Mouse (Mus musculus) embryo, embryonic 11.5 days (tissue): ENCODE measurements around the gene Fam89a.
A peak's percentile ranks its signal among the peaks of the same experiment; 100 is the strongest.

ENCODE experiments used
- DNase-seq: peaks from one replicate; pipeline ENCODE4 v3.0.0-alpha.2; 2012; ENCODE audit warnings: low read depth, low spot score

Fam89a gene

DNA sequence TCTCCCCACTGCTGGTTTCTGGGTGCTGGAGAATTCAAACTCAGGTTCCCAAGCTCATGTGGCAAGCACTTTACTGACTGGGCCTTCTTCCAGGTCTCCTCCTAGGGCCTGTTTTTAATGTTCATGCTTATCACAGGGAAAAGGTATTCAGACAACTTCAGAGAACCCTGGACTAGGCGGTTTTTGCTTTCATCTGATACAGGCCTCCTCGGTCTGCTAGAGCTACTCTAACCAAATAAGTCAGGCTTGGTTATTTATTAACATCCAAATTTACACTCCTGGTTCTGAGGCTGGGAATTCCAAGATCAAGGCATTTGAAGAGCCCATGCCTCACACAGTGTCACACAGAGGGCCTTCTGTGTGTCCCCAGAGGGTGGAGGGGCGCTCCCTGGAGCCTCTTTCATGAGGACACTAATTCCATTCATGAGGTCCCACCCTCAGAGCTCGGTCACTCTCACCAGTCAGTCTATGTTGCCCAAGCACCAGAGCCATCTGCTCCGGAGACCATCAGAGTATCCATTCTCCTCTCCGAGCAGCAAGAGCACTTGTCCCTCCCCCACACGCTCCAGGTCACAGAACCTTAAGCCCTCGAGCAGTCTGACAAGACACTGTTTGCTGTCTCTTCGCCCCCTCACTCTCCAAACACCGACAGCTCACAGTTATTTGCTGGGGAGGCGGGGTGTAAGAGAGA is 2.6 kb upstream of the Fam89a start:
- no peak for DNase-seq

DNA sequence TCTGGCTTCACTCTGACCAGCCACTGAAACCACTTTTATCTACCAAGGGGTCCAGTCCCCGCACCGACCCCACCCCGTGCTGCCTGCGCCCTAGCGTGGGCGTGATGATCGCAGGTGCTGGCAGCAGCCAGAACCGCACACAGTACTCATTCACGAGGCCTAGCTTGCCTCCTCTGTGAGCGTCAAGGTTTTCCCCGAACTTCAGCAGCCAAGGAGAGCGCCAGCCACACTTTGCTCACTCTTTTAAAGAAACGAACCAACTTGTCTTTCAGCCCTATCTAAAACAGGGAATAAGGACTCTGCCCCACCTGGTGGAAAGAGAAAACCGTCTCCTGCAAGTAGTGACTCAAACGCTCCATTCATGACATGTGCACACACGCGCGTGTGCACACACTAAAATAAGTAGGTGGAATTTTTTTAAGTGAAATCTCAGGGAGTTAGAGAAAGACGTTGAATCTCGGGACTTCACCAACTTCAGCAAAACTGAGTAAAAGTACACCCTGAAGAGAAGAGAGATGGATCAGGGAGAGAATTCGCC is 762 bp upstream of the Fam89a start:
- DNase-seq, result no peak

DNA sequence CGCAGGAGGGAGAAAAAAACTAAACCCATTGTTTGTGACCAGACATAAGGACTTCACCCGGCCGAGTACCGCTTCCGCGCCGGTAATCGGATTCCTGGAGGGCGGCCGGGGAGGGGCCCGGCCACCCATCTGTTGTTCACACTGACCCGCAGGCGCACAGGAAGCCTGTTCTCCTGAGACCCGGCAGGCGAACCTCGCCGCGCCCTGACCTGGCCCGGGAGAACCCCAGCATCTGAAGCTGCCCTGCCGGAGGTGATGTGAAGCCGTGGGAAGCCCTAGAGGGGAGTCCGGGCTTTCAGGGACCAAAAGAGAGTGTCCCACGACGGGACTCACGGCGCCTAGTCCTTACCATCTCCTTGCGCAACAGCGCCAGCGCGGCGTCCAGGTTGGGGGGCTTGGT is 441 bp downstream of the Fam89a start:
- DNase-seq, result no peak

DNA sequence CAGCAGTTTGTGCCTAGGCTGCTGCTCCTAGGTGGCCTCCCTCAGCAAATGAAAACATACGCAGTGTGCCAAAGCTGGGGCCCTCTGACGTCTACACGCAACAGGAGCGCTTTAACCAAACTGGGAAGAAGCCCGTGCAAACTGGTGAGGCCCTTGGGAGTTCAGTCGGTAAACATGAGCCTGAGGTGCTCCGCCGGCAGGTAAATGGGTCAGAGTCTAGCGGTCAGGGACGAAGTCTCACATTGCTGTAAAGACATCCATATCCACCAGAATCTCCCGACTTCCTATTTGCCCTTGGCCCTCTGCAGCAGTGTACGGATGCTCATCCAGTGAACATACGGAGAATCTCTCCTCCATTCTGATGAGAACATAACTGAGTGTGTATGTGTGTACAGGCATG is 5.0 kb downstream of the Fam89a start:
- no peak for DNase-seq

DNA sequence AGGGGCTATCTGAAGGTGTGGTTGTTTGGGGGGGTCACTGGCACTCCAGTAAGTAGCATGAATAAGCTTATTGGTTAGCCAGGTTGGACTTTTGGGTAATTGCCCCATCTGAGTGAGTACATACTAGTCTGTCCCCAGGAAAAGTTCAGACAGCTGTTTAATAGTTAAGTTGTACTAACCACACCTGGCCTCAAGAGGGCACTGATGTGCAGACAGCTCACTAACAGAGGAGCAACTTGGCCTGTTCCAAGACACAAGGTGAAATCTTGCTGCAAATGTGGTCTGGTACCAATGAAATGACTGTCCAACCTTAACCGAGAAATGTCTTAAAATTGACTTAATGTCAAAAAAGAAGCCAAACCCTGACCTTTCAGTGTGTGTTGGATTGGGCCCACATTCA is 12.4 kb downstream of the Fam89a start:
- DNase-seq, result no peak

- no peak for DNase-seq
Observed at GRCm38 (mm10) chr8:124735371-124735911, 16.2 kb downstream of the Fam89a start.

DNA sequence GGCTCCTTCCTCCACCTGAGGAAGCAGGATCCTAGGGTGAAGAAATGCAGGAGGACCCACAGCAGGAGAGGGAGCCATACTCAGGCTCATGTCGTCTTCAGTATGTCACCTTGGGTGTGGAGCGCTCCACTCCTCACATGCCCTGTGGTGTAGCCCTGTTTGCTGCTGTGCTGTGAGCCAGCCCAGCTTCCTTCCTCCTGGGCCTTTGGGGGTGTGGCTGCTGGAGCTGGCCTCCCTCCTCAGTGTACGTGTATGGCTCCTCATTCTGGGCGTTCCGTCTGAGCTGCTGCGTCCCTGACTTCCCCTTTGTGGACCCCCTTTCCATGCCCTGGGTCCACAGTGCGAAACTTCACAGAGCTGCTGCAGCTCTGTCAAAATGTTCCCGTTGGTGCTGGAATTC is 18.8 kb downstream of the Fam89a start:
- no peak for DNase-seq

DNA sequence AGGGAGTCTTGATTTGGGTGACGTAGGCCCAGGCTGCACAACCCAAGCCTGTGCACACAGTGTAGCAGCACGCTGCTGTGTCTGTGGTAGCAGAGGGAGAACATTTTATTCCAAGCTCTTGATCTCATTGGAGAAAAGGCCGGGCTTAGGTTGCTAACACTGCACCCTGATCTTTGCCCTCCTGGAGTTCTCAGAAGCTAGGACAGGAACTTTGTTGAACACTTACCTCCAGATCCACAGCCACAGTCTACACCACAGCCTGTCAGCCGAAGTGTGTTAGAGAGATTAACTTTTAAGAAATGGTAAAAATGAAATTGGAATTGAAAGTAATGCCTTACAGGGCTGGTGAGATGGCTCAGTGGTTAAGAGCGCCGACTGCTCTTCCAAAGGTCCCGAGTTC is 27.3 kb downstream of the Fam89a start:
- DNase-seq, result no peak

- DNase-seq, result peak; percentile 95
Observed at GRCm38 (mm10) chr8:124721862-124722515, 29.6 kb downstream of the Fam89a start, which contains the start of the genes Ttc13 and Arv1. Gene Ttc13, minus strand, starts transcription at chr8:124721983. Gene Arv1, plus strand, starts transcription at chr8:124722139.

- peak; percentile 8 for DNase-seq
Observed at GRCm38 (mm10) chr8:124720938-124721861, 30.4 kb downstream of the Fam89a start.

DNA sequence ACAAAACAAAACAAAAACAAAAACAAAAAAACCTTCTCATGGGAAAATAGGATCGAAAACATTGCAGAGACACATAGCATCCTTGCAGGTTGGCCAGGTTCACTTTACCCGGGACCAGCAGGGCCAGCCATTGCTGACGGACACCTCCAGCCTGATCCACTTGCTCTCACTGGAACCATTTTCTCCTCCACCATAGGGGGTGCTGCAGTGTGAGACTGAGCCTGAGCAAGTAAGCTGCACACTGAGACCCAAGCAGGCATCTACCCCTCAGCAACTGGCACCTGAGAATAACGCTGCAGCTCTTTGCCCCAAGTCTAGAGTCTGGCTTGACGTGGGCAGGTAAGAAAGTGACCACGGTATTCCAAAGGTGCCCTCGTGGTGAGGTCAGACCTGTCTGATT is 31.5 kb downstream of the Fam89a start:
- DNase-seq, result no peak

DNA sequence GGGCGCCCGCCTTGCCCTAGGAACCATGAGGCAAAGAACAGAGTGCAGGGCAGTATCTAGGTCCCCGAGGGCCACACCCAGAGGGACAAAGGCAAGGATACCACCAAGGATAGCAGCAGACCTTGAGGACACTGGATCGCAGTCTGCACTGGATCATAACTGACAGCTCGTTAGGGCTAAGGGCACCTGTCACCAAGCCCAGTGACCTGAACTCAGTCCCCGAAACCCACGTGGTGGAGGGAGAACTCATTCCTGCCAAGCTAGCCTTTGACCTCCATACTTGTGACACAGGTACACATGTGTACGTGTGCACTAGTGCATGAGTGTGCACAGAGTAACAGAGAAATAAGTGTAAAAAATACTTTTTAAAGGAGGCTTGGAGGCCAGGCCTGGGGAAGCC is 35.9 kb downstream of the Fam89a start:
- no peak for DNase-seq

DNA sequence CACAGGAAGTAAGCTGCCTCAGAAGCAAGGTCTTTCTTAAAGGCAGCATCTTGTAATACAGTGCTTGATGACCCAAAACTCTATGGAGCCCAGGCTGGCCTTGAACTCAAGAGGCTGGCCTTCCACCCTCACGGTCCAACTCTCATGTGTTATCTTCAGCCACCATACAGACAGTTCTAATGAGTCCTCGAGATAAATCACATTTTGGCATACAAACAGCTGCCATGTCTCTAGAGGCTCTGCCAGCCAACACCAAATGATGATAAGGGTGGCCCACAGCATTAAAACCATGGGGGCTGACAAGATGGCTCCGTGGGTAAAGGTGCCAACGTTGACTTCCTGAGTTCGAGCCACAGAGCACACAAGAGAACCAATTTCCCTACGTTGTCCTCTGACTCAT is 38.4 kb downstream of the Fam89a start:
- DNase-seq, result no peak

DNA sequence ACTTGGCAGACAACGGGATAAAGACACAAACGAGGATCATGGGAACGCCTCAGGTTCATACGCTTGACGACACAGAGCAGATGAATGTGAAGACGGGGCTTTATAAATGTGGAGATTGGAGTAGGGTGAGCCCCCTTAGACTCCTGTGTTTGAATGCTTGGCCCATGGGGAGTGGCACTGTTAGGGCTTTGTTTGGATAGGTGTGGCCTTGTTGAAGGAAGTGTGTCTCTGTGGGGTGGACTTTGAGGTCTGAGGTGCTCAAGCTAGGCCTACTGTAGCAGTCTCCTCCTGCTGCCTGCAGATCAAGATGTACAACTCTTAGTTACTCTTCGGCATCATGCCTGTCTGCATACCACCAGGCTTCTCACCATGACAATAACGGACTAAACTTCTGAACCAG is 45.8 kb downstream of the Fam89a start:
- no peak for DNase-seq

- DNase-seq, result no peak
Observed at GRCm38 (mm10) chr8:124704376-124704775, 47.3 kb downstream of the Fam89a start.

DNA sequence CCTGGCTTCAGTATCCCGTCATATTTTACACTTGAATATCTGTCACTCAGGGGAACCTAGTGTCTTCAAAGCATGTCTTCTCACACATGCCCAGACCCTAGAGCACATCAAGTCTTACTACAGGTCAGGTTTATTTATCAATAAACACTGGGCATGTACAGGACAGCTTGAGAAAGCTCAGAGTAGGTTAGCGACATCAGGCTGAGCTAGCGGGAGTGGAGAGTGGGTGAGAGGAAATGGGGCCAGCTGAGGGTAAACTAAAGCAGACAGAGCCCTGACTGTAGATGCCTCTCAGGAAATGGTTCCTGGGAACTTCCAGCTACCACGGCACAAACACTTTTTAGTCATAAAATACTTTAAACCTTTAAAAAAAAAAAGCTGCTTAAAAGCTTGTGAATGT is 48.1 kb downstream of the Fam89a start:
- no peak for DNase-seq

GRCm38 (mm10) chr8:124702183-124702582 is 49.4 kb downstream of the Fam89a start:
- no peak for DNase-seq

DNA sequence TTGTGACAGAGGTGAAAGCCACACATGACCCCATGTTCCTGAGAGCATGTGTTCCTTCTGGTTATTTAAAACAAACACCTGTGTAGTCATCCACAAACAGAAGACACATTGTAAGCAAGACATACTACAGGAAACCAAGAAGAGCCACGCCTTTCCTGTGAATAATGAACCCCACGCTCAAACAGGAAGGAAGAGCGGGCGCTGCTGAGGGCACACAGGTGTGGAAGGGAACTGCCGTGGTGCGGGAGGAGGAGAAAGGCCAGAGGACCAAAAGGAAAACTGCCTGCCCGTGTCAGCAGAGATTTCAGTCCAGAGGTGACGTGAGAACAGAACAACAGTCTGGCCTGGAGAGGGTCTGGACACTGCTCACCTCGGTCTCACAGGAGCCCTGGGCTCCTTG is 50.6 kb downstream of the Fam89a start:
- no peak for DNase-seq

GRCm38 (mm10) chr8:124700271-124700670 is 51.4 kb downstream of the Fam89a start:
- DNase-seq, result no peak

DNA sequence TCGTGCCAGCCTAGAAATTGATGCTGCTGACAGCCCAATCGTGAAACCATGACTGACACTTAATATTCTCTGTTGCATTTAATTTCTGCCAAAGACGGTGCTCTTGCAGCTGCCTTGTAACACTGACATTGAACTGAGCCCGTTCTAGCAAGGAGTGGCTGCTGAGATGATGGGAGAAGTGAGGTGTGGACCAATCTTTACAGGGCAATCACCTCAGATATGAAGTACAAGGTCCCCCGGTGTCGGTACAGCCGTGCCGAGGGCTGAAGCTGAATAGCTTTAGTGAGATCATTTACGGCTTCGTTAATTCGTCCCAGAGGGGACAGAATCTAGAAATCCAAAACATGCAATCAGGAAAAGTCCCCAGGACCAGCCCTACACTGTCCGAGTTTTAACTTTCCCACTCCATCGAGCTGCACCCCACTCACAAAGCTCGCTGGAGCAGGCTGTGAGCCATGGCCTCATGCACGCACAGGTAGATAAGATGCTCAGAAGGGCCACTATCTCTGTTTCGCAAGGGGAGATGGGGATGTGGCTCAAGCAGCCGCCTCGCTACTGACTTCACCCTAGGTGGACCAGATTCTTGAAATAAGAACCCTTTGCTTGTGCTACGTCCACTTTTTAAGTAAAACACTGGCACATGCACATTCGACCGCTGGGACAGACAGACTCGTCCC is 56.1 kb downstream of the Fam89a start:
- no peak for DNase-seq

DNA sequence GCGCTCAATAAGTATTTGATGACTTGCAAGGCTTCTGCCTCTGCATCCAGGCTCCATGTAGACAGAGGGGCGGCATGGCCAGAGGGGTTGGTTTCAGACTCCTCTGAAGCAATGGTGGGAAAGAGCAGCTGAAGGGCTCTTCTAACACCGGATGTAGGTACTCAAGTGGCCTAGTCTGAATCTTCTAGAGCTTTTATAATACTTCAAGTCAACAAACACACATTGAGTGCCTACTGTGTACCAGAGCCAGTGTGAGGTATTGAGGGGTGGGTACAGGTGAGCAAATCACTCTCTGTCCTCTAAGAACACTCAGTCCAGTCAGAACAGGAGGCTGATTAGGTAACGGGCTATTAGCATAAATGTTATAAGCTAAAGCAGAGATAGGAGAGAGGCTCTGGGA is 59.9 kb downstream of the Fam89a start:
- DNase-seq, result no peak
